Mouse (Mus musculus): ENCODE measurements at regions not wholly inside any gene's neighbourhood (a gene's known extent, or its start where the extent isn't known, plus 50 kb on each side); places are given as distances from the start of the nearest gene placed in this dataset.

- TF ChIP-seq CTCF (IDR thresholded peaks at IDR 0.05; ENCODE audit: low read depth, low read length), result no peak
- TF ChIP-seq POLR2A (IDR thresholded peaks at IDR 0.05; ENCODE audit: borderline replicate concordance, low read depth, low read length), result no peak
- H3K27ac ChIP-seq (ENCODE audit: insufficient read depth, low read depth, low read length), result no peak overlapping the region
- H3K4me3 ChIP-seq (ENCODE audit: insufficient read depth, low read length), result no peak overlapping the region
- peaks cover 4% of the 10 kb centered on the region for H3K4me1 ChIP-seq (ENCODE audit: control insufficient read depth, insufficient read depth, low read length)
These were observed 56.6 kb downstream of the Sucnr1 start for GRCm38 (mm10) chr3:60138319-60138718.

- Histone ChIP-seq H3K4me3 (ENCODE audit: insufficient read depth, low read length) (no peak overlapping the region), H3K4me1 (ENCODE audit: control insufficient read depth, insufficient read depth, low read length) (peaks cover 5% of the 10 kb centered on the region), H3K27ac (ENCODE audit: insufficient read depth, low read depth, low read length) (no peak overlapping the region)
- TF ChIP-seq POLR2A (IDR thresholded peaks at IDR 0.05; ENCODE audit: borderline replicate concordance, low read depth, low read length), result no peak
- no peak for TF ChIP-seq CTCF (IDR thresholded peaks at IDR 0.05; ENCODE audit: low read depth, low read length)
These were observed 78.2 kb downstream of the Sucnr1 start for GRCm38 (mm10) chr3:60159865-60160264.

- Histone ChIP-seq H3K4me1 (ENCODE audit: control insufficient read depth, insufficient read depth, low read length) (peaks cover 22% of the 10 kb centered on the region), H3K27ac (ENCODE audit: insufficient read depth, low read depth, low read length) (no peak overlapping the region), H3K4me3 (ENCODE audit: insufficient read depth, low read length) (no peak overlapping the region)
- TF ChIP-seq POLR2A (IDR thresholded peaks at IDR 0.05; ENCODE audit: borderline replicate concordance, low read depth, low read length) (no peak), CTCF (IDR thresholded peaks at IDR 0.05; ENCODE audit: low read depth, low read length) (no peak)
These were observed 86.0 kb downstream of the Sucnr1 start for GRCm38 (mm10) chr3:60167633-60168032.

GRCm38 (mm10) chr3:60168135-60168926, 86.7 kb downstream of the Sucnr1 start:
- Histone ChIP-seq H3K27ac (ENCODE audit: insufficient read depth, low read depth, low read length) (no peak overlapping the region), H3K4me3 (ENCODE audit: insufficient read depth, low read length) (no peak overlapping the region), H3K4me1 (ENCODE audit: control insufficient read depth, insufficient read depth, low read length) (peaks cover 19% of the 10 kb centered on the region)
- TF ChIP-seq POLR2A (IDR thresholded peaks at IDR 0.05; ENCODE audit: borderline replicate concordance, low read depth, low read length), result no peak
- TF ChIP-seq CTCF (IDR thresholded peaks at IDR 0.05; ENCODE audit: low read depth, low read length), result no peak

GRCm38 (mm10) chr3:60169606-60170005, 87.9 kb downstream of the Sucnr1 start:
- H3K4me3 ChIP-seq (ENCODE audit: insufficient read depth, low read length), result no peak overlapping the region
- H3K27ac ChIP-seq (ENCODE audit: insufficient read depth, low read depth, low read length), result no peak overlapping the region
- peaks cover 19% of the 10 kb centered on the region for H3K4me1 ChIP-seq (ENCODE audit: control insufficient read depth, insufficient read depth, low read length)
- TF ChIP-seq POLR2A (IDR thresholded peaks at IDR 0.05; ENCODE audit: borderline replicate concordance, low read depth, low read length) (no peak), CTCF (IDR thresholded peaks at IDR 0.05; ENCODE audit: low read depth, low read length) (no peak)

GRCm38 (mm10) chr3:60184481-60184880, 102.8 kb downstream of the Sucnr1 start:
- Histone ChIP-seq H3K27ac (ENCODE audit: insufficient read depth, low read depth, low read length) (no peak overlapping the region), H3K4me3 (ENCODE audit: insufficient read depth, low read length) (no peak overlapping the region), H3K4me1 (ENCODE audit: control insufficient read depth, insufficient read depth, low read length) (no peaks in the 10 kb centered on the region)
- no peak for TF ChIP-seq POLR2A (IDR thresholded peaks at IDR 0.05; ENCODE audit: borderline replicate concordance, low read depth, low read length)
- TF ChIP-seq CTCF (IDR thresholded peaks at IDR 0.05; ENCODE audit: low read depth, low read length), result no peak

GRCm38 (mm10) chr3:60196031-60196430, 114.4 kb downstream of the Sucnr1 start:
- H3K27ac ChIP-seq (ENCODE audit: insufficient read depth, low read depth, low read length), result no peak overlapping the region
- TF ChIP-seq CTCF (IDR thresholded peaks at IDR 0.05; ENCODE audit: low read depth, low read length), result no peak
- no peak for TF ChIP-seq POLR2A (IDR thresholded peaks at IDR 0.05; ENCODE audit: borderline replicate concordance, low read depth, low read length)
- H3K4me1 ChIP-seq (ENCODE audit: control insufficient read depth, insufficient read depth, low read length), result peaks cover 5% of the 10 kb centered on the region
- H3K4me3 ChIP-seq (ENCODE audit: insufficient read depth, low read length), result no peak overlapping the region

GRCm38 (mm10) chr3:60207936-60208335, 126.3 kb downstream of the Sucnr1 start:
- no peak overlapping the region for H3K27ac ChIP-seq (ENCODE audit: insufficient read depth, low read depth, low read length)
- no peak overlapping the region for H3K4me3 ChIP-seq (ENCODE audit: insufficient read depth, low read length)
- TF ChIP-seq CTCF (IDR thresholded peaks at IDR 0.05; ENCODE audit: low read depth, low read length) (no peak), POLR2A (IDR thresholded peaks at IDR 0.05; ENCODE audit: borderline replicate concordance, low read depth, low read length) (no peak)
- H3K4me1 ChIP-seq (ENCODE audit: control insufficient read depth, insufficient read depth, low read length), result no peaks in the 10 kb centered on the region

- TF ChIP-seq POLR2A (IDR thresholded peaks at IDR 0.05; ENCODE audit: borderline replicate concordance, low read depth, low read length) (no peak), CTCF (IDR thresholded peaks at IDR 0.05; ENCODE audit: low read depth, low read length) (no peak)
- H3K4me1 ChIP-seq (ENCODE audit: control insufficient read depth, insufficient read depth, low read length), result peaks cover 2% of the 10 kb centered on the region; the same call in 1 of the 2 replicates
- H3K27ac ChIP-seq (ENCODE audit: insufficient read depth, low read depth, low read length), result peak overlapping the region; percentile 26; the same call in 1 of the 2 replicates
- H3K4me3 ChIP-seq (ENCODE audit: insufficient read depth, low read length), result no peak overlapping the region
These were observed 137.3 kb downstream of the Sucnr1 start for GRCm38 (mm10) chr3:60218938-60219337.

- no peak overlapping the region for H3K27ac ChIP-seq (ENCODE audit: insufficient read depth, low read depth, low read length)
- no peaks in the 10 kb centered on the region for H3K4me1 ChIP-seq (ENCODE audit: control insufficient read depth, insufficient read depth, low read length)
- H3K4me3 ChIP-seq (ENCODE audit: insufficient read depth, low read length), result no peak overlapping the region
- TF ChIP-seq CTCF (IDR thresholded peaks at IDR 0.05; ENCODE audit: low read depth, low read length), result no peak
- TF ChIP-seq POLR2A (IDR thresholded peaks at IDR 0.05; ENCODE audit: borderline replicate concordance, low read depth, low read length), result no peak
These were observed 159.0 kb downstream of the Sucnr1 start for GRCm38 (mm10) chr3:60240664-60241063.

Data from bone marrow macrophage, adult 2 months (primary cell).